Mouse (Mus musculus) erythroblast, embryonic 14.5 days (primary cell): ENCODE results near the gene Arhgef7.

Source experiments
- GATA1 ChIP-seq: IDR thresholded peaks from 2 replicates; pipeline ENCODE4 v1.6.1; 2012; ENCODE audit warnings: low read length, inconsistent platforms, mixed read lengths
- TAL1 ChIP-seq: IDR thresholded peaks from 3 replicates; pipeline ENCODE4 v1.6.1; 2012; ENCODE audit warnings: low read length, inconsistent platforms, mixed read lengths

GRCm38 (mm10) chr8:11708815-11709214, 18.7 kb upstream of the Arhgef7 start:
- TF ChIP-seq GATA1 = no peak
- no peak for TF ChIP-seq TAL1
